Mouse (Mus musculus) testis, adult 2 months (tissue): Measurements from ENCODE around the gene Wbp1.

Source experiments
- CTCF ChIP-seq: fragments of 200-500 bp; IDR thresholded peaks from 2 replicates; pipeline ENCODE4 v1.5.1; 2012; ENCODE audit warnings: low read depth, mild to moderate bottlenecking, inconsistent platforms, low read length, moderate library complexity; ENCODE audit not compliant: control insufficient read depth, insufficient read depth, insufficient replicate concordance
- POLR2A ChIP-seq: fragments of 200-500 bp; IDR thresholded peaks from 2 replicates; pipeline ENCODE4 v1.6.1; 2012; ENCODE audit warnings: low read depth, mild to moderate bottlenecking, inconsistent platforms, low read length, moderate library complexity; ENCODE audit not compliant: control insufficient read depth

DNA sequence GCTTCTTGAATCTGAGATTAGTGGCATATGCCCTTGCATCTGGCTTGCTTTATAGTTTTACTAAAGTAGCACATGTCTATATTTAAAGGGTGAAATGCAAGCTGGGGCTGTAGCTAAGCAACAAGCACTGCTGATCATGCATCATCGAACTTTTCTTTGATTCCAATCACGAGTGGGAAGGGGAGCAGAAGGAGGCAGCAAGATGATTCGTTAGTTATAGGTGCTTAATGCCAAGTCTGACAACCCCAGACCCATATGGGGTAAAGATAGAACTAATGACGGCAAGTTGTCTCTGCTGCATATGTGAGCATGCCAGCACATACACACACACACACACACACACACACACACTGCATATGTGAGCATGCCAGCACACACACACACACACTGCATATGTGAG, 17.2 kb downstream of the Wbp1 start:
- TF ChIP-seq CTCF (no peak), POLR2A (no peak)
